Mouse (Mus musculus): ENCODE results near the gene Ccdc13. TPM values are rescaled to one million over a fixed set of nuclear protein-coding genes. Genes with fewer than 3 reads are reported as not detected.
A peak's percentile ranks its signal among the peaks of the same experiment; 100 is the strongest.

Gene Ccdc13
- polyA plus RNA-seq, 1 experiment from 2014 or later, result 0.81 TPM

GRCm38 (mm10) chr9:121854246-121854645 lies 15.0 kb upstream of the Ccdc13 start:
- peaks cover under 1% of the 10 kb centered on the region for H3K36me3 ChIP-seq (ENCODE audit: control insufficient read depth, insufficient read depth, low read length)
- 84% methylated on average over 3 of the region's 3 CpGs for WGBS
- ATAC-seq, result no peak
- H3K27me3 ChIP-seq (replicated peaks; ENCODE audit: control insufficient read depth, insufficient read depth, low read length), result no peaks in the 10 kb centered on the region
- H3K4me2 ChIP-seq (ENCODE audit: low read depth, low read length), result no peak overlapping the region
- no peak overlapping the region for H3K9ac ChIP-seq (ENCODE audit: low read depth, low read length)
- H3K4me3 ChIP-seq (ENCODE audit: low read length), result no peak overlapping the region
- 0 out of 2 replicates have a peak, but pooled peaks cover 5% of the 10 kb centered on the region for H3K4me1 ChIP-seq (ENCODE audit: control insufficient read depth, insufficient read depth, low read length)
- H3K27ac ChIP-seq (ENCODE audit: low read length), result no peak overlapping the region
- no peaks in the 10 kb centered on the region for H3K9me3 ChIP-seq (ENCODE audit: control insufficient read depth, low read length)

- Histone ChIP-seq H3K4me1 (ENCODE audit: control insufficient read depth, insufficient read depth, low read length) (no peaks in the 10 kb centered on the region), H3K9ac (ENCODE audit: low read depth, low read length) (no peak overlapping the region), H3K27ac (ENCODE audit: low read length) (no peak overlapping the region), H3K4me2 (ENCODE audit: low read depth, low read length) (no peak overlapping the region), H3K9me3 (ENCODE audit: control insufficient read depth, low read length) (no peaks in the 10 kb centered on the region), H3K27me3 (replicated peaks; ENCODE audit: control insufficient read depth, insufficient read depth, low read length) (no peaks in the 10 kb centered on the region), H3K4me3 (ENCODE audit: low read length) (no peak overlapping the region), H3K36me3 (ENCODE audit: control insufficient read depth, insufficient read depth, low read length) (peaks cover 8% of the 10 kb centered on the region)
- ATAC-seq, result no peak
- WGBS, result 68% methylated on average over 5 of the region's 5 CpGs
These were observed 8.6 kb upstream of the Ccdc13 start for GRCm38 (mm10) chr9:121847842-121848241.

- Histone ChIP-seq H3K27me3 (replicated peaks; ENCODE audit: control insufficient read depth, insufficient read depth, low read length) (no peaks in the 10 kb centered on the region), H3K27ac (ENCODE audit: low read length) (no peak overlapping the region), H3K4me1 (ENCODE audit: control insufficient read depth, insufficient read depth, low read length) (no peaks in the 10 kb centered on the region), H3K9me3 (ENCODE audit: control insufficient read depth, low read length) (no peaks in the 10 kb centered on the region), H3K9ac (ENCODE audit: low read depth, low read length) (no peak overlapping the region), H3K36me3 (ENCODE audit: control insufficient read depth, insufficient read depth, low read length) (peaks cover 8% of the 10 kb centered on the region), H3K4me3 (ENCODE audit: low read length) (no peak overlapping the region), H3K4me2 (ENCODE audit: low read depth, low read length) (no peak overlapping the region)
- 97% methylated on average over 4 of the region's 4 CpGs for WGBS
- no peak for ATAC-seq
These were observed 7.9 kb upstream of the Ccdc13 start for GRCm38 (mm10) chr9:121847138-121847537.

GRCm38 (mm10) chr9:121846526-121847118 lies 7.4 kb upstream of the Ccdc13 start:
- peak; percentile 33; the same call in 1 of the 2 replicates for ATAC-seq
- Histone ChIP-seq H3K9me3 (ENCODE audit: control insufficient read depth, low read length) (no peaks in the 10 kb centered on the region), H3K4me3 (ENCODE audit: low read length) (no peak overlapping the region), H3K27ac (ENCODE audit: low read length) (no peak overlapping the region), H3K9ac (ENCODE audit: low read depth, low read length) (no peak overlapping the region), H3K4me1 (ENCODE audit: control insufficient read depth, insufficient read depth, low read length) (no peaks in the 10 kb centered on the region), H3K36me3 (ENCODE audit: control insufficient read depth, insufficient read depth, low read length) (peaks cover 8% of the 10 kb centered on the region), H3K4me2 (ENCODE audit: low read depth, low read length) (no peak overlapping the region), H3K27me3 (replicated peaks; ENCODE audit: control insufficient read depth, insufficient read depth, low read length) (no peaks in the 10 kb centered on the region)
- 47% methylated on average over 10 of the region's 10 CpGs for WGBS

GRCm38 (mm10) chr9:121842914-121843313 lies 3.7 kb upstream of the Ccdc13 start:
- no peak overlapping the region for H3K4me3 ChIP-seq (ENCODE audit: low read length)
- H3K4me2 ChIP-seq (ENCODE audit: low read depth, low read length), result no peak overlapping the region
- H3K36me3 ChIP-seq (ENCODE audit: control insufficient read depth, insufficient read depth, low read length), result 0 out of 2 replicates have a peak, but pooled peaks cover 4% of the 10 kb centered on the region
- H3K27ac ChIP-seq (ENCODE audit: low read length), result no peak overlapping the region
- H3K9ac ChIP-seq (ENCODE audit: low read depth, low read length), result no peak overlapping the region
- WGBS, result 91% methylated on average over 2 of the region's 2 CpGs
- H3K27me3 ChIP-seq (replicated peaks; ENCODE audit: control insufficient read depth, insufficient read depth, low read length), result no peaks in the 10 kb centered on the region
- H3K9me3 ChIP-seq (ENCODE audit: control insufficient read depth, low read length), result no peaks in the 10 kb centered on the region
- 0 out of 2 replicates have a peak, but pooled peaks cover 3% of the 10 kb centered on the region for H3K4me1 ChIP-seq (ENCODE audit: control insufficient read depth, insufficient read depth, low read length)
- ATAC-seq, result no peak

GRCm38 (mm10) chr9:121839622-121839965 lies 333 bp upstream of the Ccdc13 start:
- Histone ChIP-seq H3K36me3 (ENCODE audit: control insufficient read depth, insufficient read depth, low read length) (no peaks in the 10 kb centered on the region), H3K4me3 (ENCODE audit: low read length) (peak overlapping the region; percentile 53), H3K9me3 (ENCODE audit: control insufficient read depth, low read length) (no peaks in the 10 kb centered on the region; the same call in 1 of the 2 replicates), H3K4me2 (ENCODE audit: low read depth, low read length) (peak overlapping the region; percentile 84), H3K4me1 (ENCODE audit: control insufficient read depth, insufficient read depth, low read length) (0 out of 2 replicates have a peak, but pooled peaks cover 3% of the 10 kb centered on the region), H3K9ac (ENCODE audit: low read depth, low read length) (peak overlapping the region; percentile 58), H3K27ac (ENCODE audit: low read length) (no peak overlapping the region), H3K27me3 (replicated peaks; ENCODE audit: control insufficient read depth, insufficient read depth, low read length) (no peaks in the 10 kb centered on the region)
- WGBS, result 33% methylated on average over 7 of the region's 7 CpGs
- ATAC-seq, result peak; percentile 48; the same call in 1 of the 2 replicates

GRCm38 (mm10) chr9:121838008-121838407 lies 1.3 kb downstream of the Ccdc13 start:
- H3K9ac ChIP-seq (ENCODE audit: low read depth, low read length), result no peak overlapping the region
- H3K9me3 ChIP-seq (ENCODE audit: control insufficient read depth, low read length), result no peaks in the 10 kb centered on the region; the same call in 1 of the 2 replicates
- H3K4me2 ChIP-seq (ENCODE audit: low read depth, low read length), result no peak overlapping the region
- no peak overlapping the region for H3K27ac ChIP-seq (ENCODE audit: low read length)
- no peaks in the 10 kb centered on the region for H3K27me3 ChIP-seq (replicated peaks; ENCODE audit: control insufficient read depth, insufficient read depth, low read length)
- H3K36me3 ChIP-seq (ENCODE audit: control insufficient read depth, insufficient read depth, low read length), result no peaks in the 10 kb centered on the region
- WGBS, result 88% methylated on average over 6 of the region's 6 CpGs
- H3K4me3 ChIP-seq (ENCODE audit: low read length), result no peak overlapping the region
- 0 out of 2 replicates have a peak, but pooled peaks cover 3% of the 10 kb centered on the region for H3K4me1 ChIP-seq (ENCODE audit: control insufficient read depth, insufficient read depth, low read length)
- ATAC-seq, result no peak

- no peaks in the 10 kb centered on the region; the same call in 1 of the 2 replicates for H3K9me3 ChIP-seq (ENCODE audit: control insufficient read depth, low read length)
- no peak for ATAC-seq
- no peak overlapping the region for H3K9ac ChIP-seq (ENCODE audit: low read depth, low read length)
- H3K4me3 ChIP-seq (ENCODE audit: low read length), result no peak overlapping the region
- H3K4me2 ChIP-seq (ENCODE audit: low read depth, low read length), result no peak overlapping the region
- no peaks in the 10 kb centered on the region for H3K36me3 ChIP-seq (ENCODE audit: control insufficient read depth, insufficient read depth, low read length)
- H3K4me1 ChIP-seq (ENCODE audit: control insufficient read depth, insufficient read depth, low read length), result no peaks in the 10 kb centered on the region
- no peaks in the 10 kb centered on the region for H3K27me3 ChIP-seq (replicated peaks; ENCODE audit: control insufficient read depth, insufficient read depth, low read length)
- no peak overlapping the region for H3K27ac ChIP-seq (ENCODE audit: low read length)
- 82% methylated on average over 11 of the region's 11 CpGs for WGBS
These were observed 5.4 kb downstream of the Ccdc13 start for GRCm38 (mm10) chr9:121833825-121834224.

GRCm38 (mm10) chr9:121830956-121831293 lies 8.3 kb downstream of the Ccdc13 start:
- no peaks in the 10 kb centered on the region for H3K27me3 ChIP-seq (replicated peaks; ENCODE audit: control insufficient read depth, insufficient read depth, low read length)
- H3K4me3 ChIP-seq (ENCODE audit: low read length), result no peak overlapping the region
- H3K9me3 ChIP-seq (ENCODE audit: control insufficient read depth, low read length), result no peaks in the 10 kb centered on the region; the same call in 1 of the 2 replicates
- no peak overlapping the region for H3K9ac ChIP-seq (ENCODE audit: low read depth, low read length)
- no peaks in the 10 kb centered on the region for H3K36me3 ChIP-seq (ENCODE audit: control insufficient read depth, insufficient read depth, low read length)
- H3K4me2 ChIP-seq (ENCODE audit: low read depth, low read length), result no peak overlapping the region
- peak; percentile 42; the same call in 1 of the 2 replicates for ATAC-seq
- 24% methylated on average over 6 of the region's 6 CpGs for WGBS
- H3K27ac ChIP-seq (ENCODE audit: low read length), result no peak overlapping the region
- H3K4me1 ChIP-seq (ENCODE audit: control insufficient read depth, insufficient read depth, low read length), result no peaks in the 10 kb centered on the region
